Mouse (Mus musculus) ES-Bruce4 (cell line): Measurements from ENCODE around the gene Limd2. TPM values are rescaled to one million over a fixed set of nuclear protein-coding genes. Genes with fewer than 3 reads are reported as not detected.

Experiments
- H3K27ac ChIP-seq: 2 replicates; pipeline ENCODE4 v1.5.1; 2012; ENCODE audit warnings: low read length, inconsistent platforms; ENCODE audit not compliant: insufficient read depth
- H3K27me3 ChIP-seq: 2 replicates; pipeline ENCODE4 v1.6.1; 2012; ENCODE audit warnings: mild to moderate bottlenecking, low read length, inconsistent platforms; ENCODE audit not compliant: control insufficient read depth, poor library complexity, insufficient read depth, severe bottlenecking
- H3K36me3 ChIP-seq: 2 replicates; pipeline ENCODE4 v1.6.1; 2012; ENCODE audit warnings: inconsistent platforms, mild to moderate bottlenecking, low read length, moderate library complexity; ENCODE audit not compliant: control insufficient read depth, poor library complexity, insufficient read depth, severe bottlenecking
- H3K4me1 ChIP-seq: one replicate; pipeline ENCODE4 v1.8.1; 2011; ENCODE audit warnings: low read length; ENCODE audit not compliant: control insufficient read depth, insufficient read depth
- H3K4me3 ChIP-seq: 2 replicates; pipeline ENCODE4 v1.5.1; 2011; ENCODE audit warnings: low read depth, mild to moderate bottlenecking, low read length
- H3K9ac ChIP-seq: 2 replicates; pipeline ENCODE4 v1.6.1; 2012; ENCODE audit warnings: low read depth, mild to moderate bottlenecking, inconsistent platforms; ENCODE audit not compliant: poor library complexity, severe bottlenecking
- H3K9me3 ChIP-seq: replicated peaks from 2 replicates; pipeline ENCODE4 v1.6.1; 2012; ENCODE audit warnings: mild to moderate bottlenecking, low read length, inconsistent platforms; ENCODE audit not compliant: control insufficient read depth, poor library complexity, insufficient read depth, severe bottlenecking
- CTCF ChIP-seq: IDR thresholded peaks from one replicate; pipeline ENCODE4 v1.8.1; 2011; ENCODE audit warnings: low read depth, low read length
- EP300 ChIP-seq: IDR thresholded peaks from 2 replicates; pipeline ENCODE4 v1.6.1; 2011; ENCODE audit warnings: low read depth, low read length; ENCODE audit not compliant: insufficient read depth
- POLR2A ChIP-seq: IDR thresholded peaks from one replicate; pipeline ENCODE4 v1.8.1; 2011; ENCODE audit warnings: low read length; ENCODE audit not compliant: insufficient read depth
- polyA plus RNA-seq: library from polyadenylated mRNA; stranded (reverse); fragments of >200 nt; gene quantifications from 2 replicates; pipeline ENCODE4 v1.2.4, GENCODE M21; 2011; ENCODE audit warnings: low read depth; ENCODE audit not compliant: missing spikeins, insufficient read depth, insufficient read length

Limd2 gene
- polyA plus RNA-seq, 1 experiment: 53.7 TPM

DNA sequence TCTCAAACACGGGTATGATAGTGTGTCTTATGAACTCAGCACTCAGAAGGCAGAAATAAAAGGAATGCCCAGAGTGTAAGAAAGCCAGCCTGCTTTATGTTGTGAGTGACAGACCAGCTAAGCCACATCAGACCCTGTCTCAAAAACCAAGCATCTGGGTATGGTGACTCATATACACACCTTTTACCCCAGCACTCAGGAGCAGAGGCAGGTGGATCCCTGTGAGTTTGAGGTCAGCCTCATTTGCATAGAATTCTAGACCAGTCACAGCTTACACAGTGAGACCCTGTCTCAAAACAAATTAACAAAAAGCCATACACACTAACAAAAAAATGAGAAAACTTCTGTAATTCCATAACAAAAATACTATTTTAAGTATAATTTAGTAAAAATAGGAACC is 34.8 kb downstream of the Limd2 start:
- Histone ChIP-seq H3K4me3 (no peak overlapping the region), H3K27ac (no peak overlapping the region), H3K36me3 (peaks cover 13% of the 10 kb centered on the region), H3K27me3 (no peaks in the 10 kb centered on the region), H3K9me3 (no peaks in the 10 kb centered on the region), H3K9ac (no peak overlapping the region), H3K4me1 (no peaks in the 10 kb centered on the region)
- TF ChIP-seq CTCF (no peak), EP300 (no peak), POLR2A (no peak)

DNA sequence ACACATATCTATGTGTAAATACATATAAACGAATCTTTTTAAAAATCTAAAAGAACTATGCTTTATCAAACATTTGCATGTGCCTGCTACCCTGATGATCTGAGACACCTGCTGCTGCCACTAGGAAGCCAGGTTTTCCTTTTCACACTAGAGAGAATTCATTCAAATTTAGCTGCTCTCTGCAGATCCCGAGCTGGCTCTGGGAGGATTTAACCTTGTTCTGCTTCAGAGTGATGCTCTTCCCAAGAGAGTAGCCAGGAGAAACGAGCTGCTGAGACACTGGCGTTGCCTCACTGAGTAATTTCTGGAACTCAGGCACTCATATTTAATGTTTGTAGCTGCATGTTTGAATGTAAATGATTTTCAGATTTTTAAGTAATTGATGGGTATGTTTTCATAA is 35.9 kb downstream of the Limd2 start:
- Histone ChIP-seq H3K4me1 (no peaks in the 10 kb centered on the region), H3K27ac (no peak overlapping the region), H3K9ac (no peak overlapping the region), H3K9me3 (no peaks in the 10 kb centered on the region), H3K4me3 (no peak overlapping the region), H3K36me3 (peaks cover 15% of the 10 kb centered on the region), H3K27me3 (no peaks in the 10 kb centered on the region)
- TF ChIP-seq POLR2A (no peak), CTCF (no peak), EP300 (no peak)

DNA sequence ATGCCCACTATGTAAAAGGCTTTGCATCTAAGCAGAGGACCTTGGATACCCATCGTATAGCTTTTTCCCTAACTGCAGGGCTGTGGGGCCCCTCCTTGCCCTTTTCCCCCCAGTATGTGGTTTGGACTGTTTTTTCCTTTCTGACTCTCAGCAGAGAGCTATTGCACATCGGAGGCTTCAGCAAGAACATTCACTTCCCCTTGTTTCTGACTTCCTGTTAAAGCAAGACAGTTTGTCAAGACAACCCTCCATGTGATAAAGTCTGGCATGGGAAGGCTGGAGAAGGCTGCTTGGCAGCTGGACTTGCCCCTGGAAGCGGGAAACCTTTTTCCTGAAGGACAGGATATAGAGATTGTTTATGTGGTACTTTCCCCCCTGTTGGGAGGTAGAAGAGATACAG is 37.9 kb downstream of the Limd2 start:
- H3K27ac ChIP-seq: no peak overlapping the region
- H3K36me3 ChIP-seq: peaks cover 21% of the 10 kb centered on the region
- H3K4me3 ChIP-seq: no peak overlapping the region
- no peaks in the 10 kb centered on the region for H3K27me3 ChIP-seq
- H3K9ac ChIP-seq: no peak overlapping the region
- no peak for TF ChIP-seq EP300
- no peak for TF ChIP-seq POLR2A
- TF ChIP-seq CTCF: no peak
- H3K9me3 ChIP-seq: no peaks in the 10 kb centered on the region
- H3K4me1 ChIP-seq: no peaks in the 10 kb centered on the region

DNA sequence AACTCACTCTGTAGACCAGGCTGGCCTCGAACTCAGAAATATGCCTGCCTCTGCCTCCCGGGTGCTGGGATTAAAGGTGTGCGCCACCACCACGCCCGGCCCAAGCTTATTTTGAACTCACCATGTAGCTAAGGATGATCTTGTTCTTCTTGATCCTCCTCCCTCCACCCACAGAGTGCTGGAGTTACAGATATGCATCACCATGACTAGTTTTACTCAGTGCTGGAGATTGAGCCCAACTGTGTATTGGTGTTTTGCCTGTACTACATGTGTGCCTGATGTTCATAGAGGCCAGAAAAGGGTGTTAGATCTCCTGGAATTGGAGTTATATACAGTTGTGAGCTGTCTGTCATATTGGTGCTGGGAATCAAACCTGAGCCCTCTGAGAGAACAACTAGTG is 38.4 kb downstream of the Limd2 start:
- no peak for TF ChIP-seq POLR2A
- TF ChIP-seq CTCF: no peak
- no peak for TF ChIP-seq EP300
- Histone ChIP-seq H3K9me3 (no peaks in the 10 kb centered on the region), H3K9ac (no peak overlapping the region), H3K27me3 (no peaks in the 10 kb centered on the region), H3K4me3 (no peak overlapping the region), H3K4me1 (no peaks in the 10 kb centered on the region), H3K27ac (no peak overlapping the region), H3K36me3 (peaks cover 23% of the 10 kb centered on the region)

DNA sequence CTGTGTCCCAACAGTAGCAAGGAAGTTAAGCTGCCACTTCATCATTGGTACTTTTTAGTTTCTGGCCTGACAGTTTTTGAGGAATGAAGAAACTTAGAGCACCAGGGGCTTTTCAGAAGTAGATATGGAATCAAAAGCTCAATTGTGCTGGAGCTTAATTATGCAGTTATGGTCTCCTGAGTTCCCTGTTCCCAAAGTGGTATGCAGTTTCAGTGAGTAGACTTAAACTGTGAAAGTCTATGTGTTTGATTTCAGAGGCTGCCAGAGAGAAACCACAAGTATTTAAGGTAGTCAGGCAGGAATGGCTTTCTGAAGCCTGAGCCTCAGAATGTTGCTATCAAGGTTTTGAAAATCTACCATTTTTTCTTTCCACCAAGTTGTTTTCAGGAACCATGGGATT is 49.0 kb downstream of the Limd2 start:
- no peaks in the 10 kb centered on the region for H3K4me1 ChIP-seq
- no peak overlapping the region for H3K9ac ChIP-seq
- TF ChIP-seq CTCF: no peak
- no peak for TF ChIP-seq POLR2A
- no peak for TF ChIP-seq EP300
- H3K27ac ChIP-seq: no peak overlapping the region
- H3K4me3 ChIP-seq: no peak overlapping the region
- no peaks in the 10 kb centered on the region for H3K27me3 ChIP-seq
- peaks cover 8% of the 10 kb centered on the region for H3K36me3 ChIP-seq
- H3K9me3 ChIP-seq: no peaks in the 10 kb centered on the region

Other genes with a start within 250 kb of the Limd2 start
- gene Cyb561, start 207.5 kb downstream of the Limd2 start, polyA plus RNA-seq: 21.4 TPM in 2 replicates
- gene Ace, start 192.9 kb downstream of the Limd2 start, polyA plus RNA-seq: 0.18 TPM in 1 of 2 replicates, not detected in the other
- gene Ace3, start 166.2 kb downstream of the Limd2 start, polyA plus RNA-seq: not detected in 2 replicates
- gene Kcnh6, start 152.7 kb downstream of the Limd2 start, polyA plus RNA-seq: 0.21 and 0.68 TPM in 2 replicates
- gene Dcaf7, start 124.0 kb downstream of the Limd2 start, polyA plus RNA-seq: 48.9 TPM in 2 replicates
- 9.8 and 11.6 TPM in 2 replicates for gene Taco1, start 94.8 kb downstream of the Limd2 start, polyA plus RNA-seq
- 44.6 and 46.1 TPM in 2 replicates for gene Map3k3, start 76.2 kb downstream of the Limd2 start, polyA plus RNA-seq
- gene Gm10840, start within 50 bp of the Limd2 start, polyA plus RNA-seq: not detected in 2 replicates
- 29.8 and 34.2 TPM in 2 replicates for gene Strada, start 41.3 kb upstream of the Limd2 start, polyA plus RNA-seq
- gene Ccdc47, start 55.5 kb upstream of the Limd2 start, polyA plus RNA-seq: 93.2 and 119 TPM in 2 replicates
- gene Ddx42, start 56.1 kb upstream of the Limd2 start, polyA plus RNA-seq: 73.2 and 75.4 TPM in 2 replicates
- gene Ftsj3, start 95.2 kb upstream of the Limd2 start, polyA plus RNA-seq: 139 and 156 TPM in 2 replicates
- gene Psmc5, start 95.3 kb upstream of the Limd2 start, polyA plus RNA-seq: 170 and 188 TPM in 2 replicates
- 75.6 and 78.1 TPM in 2 replicates for gene Smarcd2, start 112.1 kb upstream of the Limd2 start, polyA plus RNA-seq
- gene Tcam1, start 115.8 kb upstream of the Limd2 start, polyA plus RNA-seq: 0.44 and 0.45 TPM in 2 replicates
- not detected in 2 replicates for gene Gh, start 141.0 kb upstream of the Limd2 start, polyA plus RNA-seq
- gene Cd79b, start 153.9 kb upstream of the Limd2 start, polyA plus RNA-seq: 0.75 and 1.5 TPM in 2 replicates
- not detected in 2 replicates for gene Scn4a, start 192.4 kb upstream of the Limd2 start, polyA plus RNA-seq
- not detected in 2 replicates for gene Prr29, start 204.6 kb upstream of the Limd2 start, polyA plus RNA-seq
- not detected in 2 replicates for gene Icam2, start 227.2 kb upstream of the Limd2 start, polyA plus RNA-seq